Mouse (Mus musculus) adrenal gland, postnatal 25 days (tissue): ENCODE data around the gene Mymx. TPM values are rescaled to one million over a fixed set of nuclear protein-coding genes. Genes with fewer than 3 reads are reported as not detected.

Experiments
- DNase-seq: peaks from one replicate; pipeline ENCODE4 v3.0.0; 2021; ENCODE audit warnings: mixed read lengths
- total RNA-seq: library from RNA; stranded (reverse); gene quantifications from 2 replicates; pipeline ENCODE4 v1.2.3, GENCODE M21; 2021

The Mymx gene
- total RNA-seq, 1 experiment from 2014 or later: not detected

- DNase-seq: peak; percentile 68
Measured at GRCm38 (mm10) chr17:45589844-45590243, 12.1 kb downstream of the Mymx start.

GRCm38 (mm10) chr17:45589236-45589635 is 12.7 kb downstream of the Mymx start:
- peak; percentile 24 for DNase-seq

GRCm38 (mm10) chr17:45588370-45588769 is 13.5 kb downstream of the Mymx start:
- DNase-seq: no peak

GRCm38 (mm10) chr17:45586449-45586837 is 15.5 kb downstream of the Mymx start:
- DNase-seq: no peak

- no peak for DNase-seq
Measured at GRCm38 (mm10) chr17:45585725-45586448, 16.0 kb downstream of the Mymx start.

GRCm38 (mm10) chr17:45584939-45585678 is 16.8 kb downstream of the Mymx start:
- peak; percentile 81 for DNase-seq

GRCm38 (mm10) chr17:45584096-45584896 is 17.6 kb downstream of the Mymx start:
- DNase-seq: peak; percentile 80

GRCm38 (mm10) chr17:45582715-45583355 is 19.1 kb downstream of the Mymx start:
- peak; percentile 16 for DNase-seq

- no peak for DNase-seq
Measured at GRCm38 (mm10) chr17:45582188-45582587, 19.7 kb downstream of the Mymx start.

- peak; percentile 59 for DNase-seq
Measured at GRCm38 (mm10) chr17:45581567-45581983, 20.3 kb downstream of the Mymx start.

GRCm38 (mm10) chr17:45580958-45581477 is 20.9 kb downstream of the Mymx start:
- peak; percentile 31 for DNase-seq

- no peak for DNase-seq
Measured at GRCm38 (mm10) chr17:45579554-45579953, 22.3 kb downstream of the Mymx start.

- DNase-seq: no peak
Measured at GRCm38 (mm10) chr17:45578843-45579242, 23.1 kb downstream of the Mymx start.

GRCm38 (mm10) chr17:45578242-45578641 is 23.7 kb downstream of the Mymx start:
- DNase-seq: no peak

- no peak for DNase-seq
Measured at GRCm38 (mm10) chr17:45575123-45575897, 26.6 kb downstream of the Mymx start.

- DNase-seq: peak; percentile 75
Measured at GRCm38 (mm10) chr17:45574129-45574761, 27.7 kb downstream of the Mymx start.

- DNase-seq: peak; percentile 97
Measured at GRCm38 (mm10) chr17:45573780-45574123, 28.1 kb downstream of the Mymx start.

- peak; percentile 99 for DNase-seq
Measured at GRCm38 (mm10) chr17:45573087-45573779, 28.7 kb downstream of the Mymx start, which contains the start of gene Hsp90ab1. TSS of gene Hsp90ab1 (minus strand) at chr17:45573271.

GRCm38 (mm10) chr17:45572103-45573086 is 29.5 kb downstream of the Mymx start:
- peak; percentile 79 for DNase-seq
